Mouse (Mus musculus): ENCODE data around the gene Dgkh. TPM values are rescaled to one million over a fixed set of nuclear protein-coding genes. Genes with fewer than 3 reads are reported as not detected.

The Dgkh gene
- polyA plus RNA-seq, 1 experiment from 2014 or later: 4.6 TPM

DNA sequence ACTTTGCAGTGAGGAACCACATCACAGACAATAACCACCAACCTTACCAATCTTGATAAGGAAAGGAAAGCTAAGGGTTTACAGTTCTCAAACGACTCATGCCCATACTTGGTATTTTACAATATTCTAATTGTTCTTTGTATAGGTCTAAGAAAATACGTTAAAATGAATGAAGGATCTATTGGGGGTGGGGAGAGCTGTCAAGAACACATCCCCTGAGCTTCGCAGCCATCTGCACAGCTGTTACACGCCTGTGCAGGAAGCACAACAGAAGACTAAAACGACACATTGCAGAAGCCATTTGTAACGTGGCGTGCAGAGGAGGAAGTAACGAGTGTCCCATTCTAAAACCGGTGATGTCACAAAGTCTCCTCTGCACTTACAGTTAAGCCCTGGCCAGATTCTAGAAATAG is 113.7 kb downstream of the Dgkh start:
- H3K27me3 ChIP-seq (replicated peaks; ENCODE audit: insufficient read depth, low read length): no peaks in the 10 kb centered on the region
- no peak overlapping the region for H3K27ac ChIP-seq (ENCODE audit: low read length)
- peaks cover 15% of the 10 kb centered on the region; the same call in 1 of the 2 replicates for H3K36me3 ChIP-seq (ENCODE audit: insufficient read depth, low read length)
- 62% methylated on average over 9 of the region's 9 CpGs for WGBS
- ATAC-seq (no peak), DNase-seq (ENCODE audit: low spot score) (no peak)
- no peak overlapping the region for H3K4me2 ChIP-seq (replicated peaks; ENCODE audit: low read depth, low read length)
- H3K9ac ChIP-seq (replicated peaks; ENCODE audit: low read depth): no peak overlapping the region
- TF ChIP-seq EP300 (IDR thresholded peaks at IDR 0.05) (no peak), CTCF (IDR thresholded peaks at IDR 0.05) (no peak)
- no peaks in the 10 kb centered on the region for H3K9me3 ChIP-seq (ENCODE audit: low read length)
- no peak overlapping the region for H3K4me3 ChIP-seq (ENCODE audit: low read depth, low read length)
- H3K4me1 ChIP-seq (ENCODE audit: insufficient read depth, low read depth, low read length): no peaks in the 10 kb centered on the region

DNA sequence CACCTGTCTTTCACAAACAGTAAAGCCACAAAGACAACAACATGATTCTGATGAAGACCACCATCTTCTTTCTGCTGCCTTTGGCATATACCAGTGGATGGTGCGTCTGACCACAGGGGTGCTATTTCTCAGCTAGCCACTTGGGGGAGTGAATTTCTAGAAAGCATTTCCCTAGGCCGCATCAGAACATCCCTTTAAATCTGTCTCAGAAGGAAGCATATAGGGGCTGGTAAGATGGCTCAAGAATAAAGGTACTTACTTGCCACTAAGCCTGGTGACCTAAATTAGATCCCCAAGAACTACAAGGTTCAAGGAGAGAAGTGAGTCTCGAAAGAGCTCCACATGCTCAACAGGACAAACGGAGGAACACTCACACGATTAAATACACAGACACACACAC is 119.0 kb downstream of the Dgkh start:
- TF ChIP-seq EP300 (IDR thresholded peaks at IDR 0.05) (no peak), CTCF (IDR thresholded peaks at IDR 0.05) (peak; percentile 66)
- Histone ChIP-seq H3K27ac (ENCODE audit: low read length) (no peak overlapping the region), H3K9me3 (ENCODE audit: low read length) (no peaks in the 10 kb centered on the region), H3K4me3 (ENCODE audit: low read depth, low read length) (no peak overlapping the region), H3K27me3 (replicated peaks; ENCODE audit: insufficient read depth, low read length) (no peaks in the 10 kb centered on the region), H3K4me2 (replicated peaks; ENCODE audit: low read depth, low read length) (no peak overlapping the region), H3K9ac (replicated peaks; ENCODE audit: low read depth) (no peak overlapping the region), H3K4me1 (ENCODE audit: insufficient read depth, low read depth, low read length) (no peaks in the 10 kb centered on the region), H3K36me3 (ENCODE audit: insufficient read depth, low read length) (no peaks in the 10 kb centered on the region)
- WGBS: 73% methylated on average over 5 of the region's 5 CpGs
- peak; percentile 38 for DNase-seq (ENCODE audit: low spot score)
- ATAC-seq: no peak

DNA sequence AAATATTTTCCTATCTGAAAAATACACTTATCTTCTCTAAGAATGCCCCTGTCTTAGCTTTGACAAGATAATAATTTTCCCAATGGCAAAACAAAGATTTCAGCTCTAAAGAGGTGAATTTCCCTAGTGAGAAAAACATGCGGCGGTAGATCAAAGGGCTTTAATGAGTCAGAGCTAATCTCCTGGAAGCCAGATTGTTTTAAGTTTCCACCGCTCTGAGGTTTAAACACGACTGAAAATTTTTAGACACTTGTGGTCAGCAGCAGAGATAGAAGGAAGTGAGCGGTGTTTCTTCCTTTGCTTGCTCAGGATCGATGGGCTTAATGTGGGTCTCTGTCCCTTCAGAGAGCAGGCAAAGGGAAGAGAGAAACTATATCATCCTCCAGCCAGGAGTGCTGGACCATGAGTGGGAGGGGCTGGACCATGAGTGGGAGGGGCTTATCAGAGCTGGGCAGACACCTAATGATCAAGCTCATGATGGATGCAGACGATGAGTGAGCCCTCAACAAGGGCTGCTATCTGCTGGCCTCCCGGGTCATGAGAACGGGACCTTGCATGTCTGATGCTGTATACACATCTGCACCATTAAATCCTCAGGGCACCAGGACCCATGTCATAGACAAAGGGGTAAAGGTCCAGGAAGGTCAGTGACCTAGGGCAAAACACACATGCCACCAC is 120.3 kb downstream of the Dgkh start:
- no peak for ATAC-seq
- no peak for TF ChIP-seq EP300 (IDR thresholded peaks at IDR 0.05)
- TF ChIP-seq CTCF (IDR thresholded peaks at IDR 0.05): no peak
- H3K27me3 ChIP-seq (replicated peaks; ENCODE audit: insufficient read depth, low read length): no peaks in the 10 kb centered on the region
- H3K4me3 ChIP-seq (ENCODE audit: low read depth, low read length): no peak overlapping the region
- H3K36me3 ChIP-seq (ENCODE audit: insufficient read depth, low read length): no peaks in the 10 kb centered on the region; the same call in 1 of the 2 replicates
- H3K4me1 ChIP-seq (ENCODE audit: insufficient read depth, low read depth, low read length): no peaks in the 10 kb centered on the region
- H3K4me2 ChIP-seq (replicated peaks; ENCODE audit: low read depth, low read length): no peak overlapping the region
- DNase-seq (ENCODE audit: low spot score): no peak
- no peak overlapping the region for H3K27ac ChIP-seq (ENCODE audit: low read length)
- no peak overlapping the region for H3K9ac ChIP-seq (replicated peaks; ENCODE audit: low read depth)
- H3K9me3 ChIP-seq (ENCODE audit: low read length): no peaks in the 10 kb centered on the region
- WGBS: 59% methylated on average over 9 of the region's 9 CpGs

DNA sequence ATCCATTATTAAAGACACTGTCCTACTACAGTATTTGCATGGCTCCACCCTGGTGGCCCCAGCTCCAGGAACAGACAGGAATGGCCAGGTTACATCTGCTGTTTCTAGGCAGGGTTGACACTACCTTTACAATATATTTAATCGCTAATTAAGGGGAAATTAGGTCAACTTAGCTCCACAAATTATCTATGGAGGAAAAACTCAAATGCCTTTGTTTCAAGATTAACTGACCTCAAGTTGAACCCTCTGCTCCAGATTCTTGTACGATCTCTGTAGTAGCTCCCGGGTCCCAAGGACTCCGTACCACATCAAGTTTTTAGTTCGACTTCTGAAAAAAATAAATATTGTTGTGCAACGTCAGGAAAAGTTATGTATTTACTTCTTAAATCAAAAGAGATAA is 137.7 kb downstream of the Dgkh start:
- ATAC-seq: no peak
- no peak overlapping the region for H3K27ac ChIP-seq (ENCODE audit: low read length)
- WGBS: 71% methylated on average over 6 of the region's 6 CpGs
- no peak for DNase-seq (ENCODE audit: low spot score)
- H3K4me3 ChIP-seq (ENCODE audit: low read depth, low read length): no peak overlapping the region
- no peak overlapping the region for H3K9ac ChIP-seq (replicated peaks; ENCODE audit: low read depth)
- H3K4me1 ChIP-seq (ENCODE audit: insufficient read depth, low read depth, low read length): no peaks in the 10 kb centered on the region
- H3K9me3 ChIP-seq (ENCODE audit: low read length): no peaks in the 10 kb centered on the region
- peaks cover 6% of the 10 kb centered on the region; the same call in 1 of the 2 replicates for H3K36me3 ChIP-seq (ENCODE audit: insufficient read depth, low read length)
- no peaks in the 10 kb centered on the region for H3K27me3 ChIP-seq (replicated peaks; ENCODE audit: insufficient read depth, low read length)
- TF ChIP-seq CTCF (IDR thresholded peaks at IDR 0.05) (no peak), EP300 (IDR thresholded peaks at IDR 0.05) (no peak)
- H3K4me2 ChIP-seq (replicated peaks; ENCODE audit: low read depth, low read length): no peak overlapping the region

DNA sequence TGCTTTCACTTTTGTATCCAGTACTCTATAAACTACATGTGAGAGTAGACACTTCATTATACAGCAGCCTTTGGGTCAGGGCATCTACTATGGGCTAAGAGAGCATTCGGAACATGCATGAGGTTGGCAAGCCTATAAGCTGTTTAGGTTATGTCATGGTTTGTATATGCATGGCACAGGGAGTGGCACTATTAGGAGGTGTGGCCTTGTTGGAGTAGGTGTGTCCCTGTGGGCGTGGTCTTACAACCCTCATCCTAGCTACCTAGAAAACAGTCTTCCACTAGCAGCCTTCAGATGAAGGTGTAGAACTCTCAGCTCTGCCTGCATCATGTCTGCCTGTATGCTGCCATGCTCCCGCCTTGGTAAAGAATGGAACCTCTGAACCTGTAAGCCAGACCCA is 139.6 kb downstream of the Dgkh start:
- Histone ChIP-seq H3K9ac (replicated peaks; ENCODE audit: low read depth) (no peak overlapping the region), H3K4me1 (ENCODE audit: insufficient read depth, low read depth, low read length) (no peaks in the 10 kb centered on the region), H3K36me3 (ENCODE audit: insufficient read depth, low read length) (peaks cover 6% of the 10 kb centered on the region; the same call in 1 of the 2 replicates), H3K27ac (ENCODE audit: low read length) (no peak overlapping the region), H3K27me3 (replicated peaks; ENCODE audit: insufficient read depth, low read length) (no peaks in the 10 kb centered on the region), H3K4me3 (ENCODE audit: low read depth, low read length) (no peak overlapping the region), H3K4me2 (replicated peaks; ENCODE audit: low read depth, low read length) (no peak overlapping the region), H3K9me3 (ENCODE audit: low read length) (no peaks in the 10 kb centered on the region)
- TF ChIP-seq EP300 (IDR thresholded peaks at IDR 0.05) (no peak), CTCF (IDR thresholded peaks at IDR 0.05) (no peak)
- ATAC-seq (no peak), DNase-seq (ENCODE audit: low spot score) (no peak)
- 88% methylated on average over 3 of the region's 3 CpGs for WGBS

DNA sequence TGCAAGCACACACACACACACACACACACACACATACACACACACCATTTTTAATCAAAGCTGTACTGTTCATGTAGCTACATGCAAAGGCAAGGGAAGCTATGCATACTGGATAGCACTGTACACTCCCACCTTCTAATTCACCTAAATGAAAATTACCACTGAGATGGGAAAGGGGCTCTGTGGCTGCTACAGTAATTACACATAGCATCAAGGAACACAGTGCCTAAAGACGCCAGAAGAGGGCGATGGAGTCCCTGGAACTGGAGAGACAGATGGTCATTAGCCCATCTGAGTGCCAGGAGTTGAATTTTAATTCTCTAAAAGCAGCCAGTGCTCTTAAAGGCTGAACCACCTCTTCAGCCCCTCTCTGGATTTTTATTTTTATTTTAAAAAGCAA is 142.2 kb downstream of the Dgkh start:
- no peaks in the 10 kb centered on the region for H3K27me3 ChIP-seq (replicated peaks; ENCODE audit: insufficient read depth, low read length)
- H3K36me3 ChIP-seq (ENCODE audit: insufficient read depth, low read length): peaks cover 12% of the 10 kb centered on the region; the same call in 1 of the 2 replicates
- ATAC-seq (no peak), DNase-seq (ENCODE audit: low spot score) (peak; percentile 21)
- no peak for TF ChIP-seq EP300 (IDR thresholded peaks at IDR 0.05)
- TF ChIP-seq CTCF (IDR thresholded peaks at IDR 0.05): peak; percentile 67
- H3K4me1 ChIP-seq (ENCODE audit: insufficient read depth, low read depth, low read length): no peaks in the 10 kb centered on the region
- no peak overlapping the region for H3K9ac ChIP-seq (replicated peaks; ENCODE audit: low read depth)
- no peak overlapping the region for H3K4me3 ChIP-seq (ENCODE audit: low read depth, low read length)
- H3K9me3 ChIP-seq (ENCODE audit: low read length): no peaks in the 10 kb centered on the region
- no peak overlapping the region for H3K27ac ChIP-seq (ENCODE audit: low read length)
- 10% methylated on average over 2 of the region's 2 CpGs for WGBS
- no peak overlapping the region for H3K4me2 ChIP-seq (replicated peaks; ENCODE audit: low read depth, low read length)

Measured in lung, postnatal 0 days (tissue).